Mouse (Mus musculus): ENCODE data around the gene Ppp1r18. TPM values are rescaled to one million over a fixed set of nuclear protein-coding genes. Genes with fewer than 3 reads are reported as not detected.

Gene Ppp1r18
- polyA plus RNA-seq (2016; fragmentation: Nextera tagmentation; extraction: Ambion mirVana): 27.4 and 29.7 TPM in 2 replicates

DNA sequence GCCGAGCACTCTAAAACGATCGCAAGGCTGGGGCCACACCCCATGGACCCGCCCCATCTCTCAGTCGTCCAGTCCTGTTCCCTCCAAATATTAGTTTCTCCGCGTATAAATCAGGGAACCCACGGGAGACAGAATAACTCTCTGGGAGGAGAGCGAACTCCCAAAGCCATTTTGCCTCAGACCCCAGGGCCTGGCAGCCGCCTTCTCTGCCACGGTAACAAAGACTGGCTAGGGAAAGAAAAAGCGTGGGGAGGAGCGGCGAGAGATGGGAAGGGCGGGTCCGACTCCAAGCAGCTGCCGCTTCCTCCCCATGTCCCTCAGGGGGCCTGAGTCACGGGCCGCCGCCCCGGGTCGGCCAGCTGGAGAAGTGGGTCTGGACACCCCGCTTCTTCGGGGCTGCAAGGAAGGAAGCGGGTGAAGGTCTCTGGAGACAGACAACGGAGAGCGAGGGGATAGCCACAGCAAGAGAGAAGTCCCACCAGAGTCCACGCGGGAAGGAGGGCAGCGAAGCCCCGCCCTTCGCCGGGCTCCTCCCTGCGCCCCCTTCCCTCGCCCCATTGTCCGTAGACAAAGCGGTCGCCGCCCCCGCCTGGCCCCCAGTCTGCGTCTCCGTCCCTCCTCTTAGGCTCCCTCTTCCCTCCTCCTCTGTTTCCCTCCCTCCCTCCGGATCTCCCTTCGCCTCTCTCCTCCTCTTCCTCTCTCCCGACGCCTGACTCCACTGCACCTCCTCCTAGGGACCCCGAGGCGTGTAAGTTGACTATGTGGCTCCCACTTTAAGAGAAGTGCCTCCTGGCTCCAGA is at the start of gene Ppp1r18:
Gene Ppp1r18, plus strand, starts transcription at position 113 of the 800 bp plus-strand sequence.
- Histone ChIP-seq H3K27me3 (replicated peaks; ENCODE audit: low read depth, poor library complexity, severe bottlenecking) (no peaks in the 10 kb centered on the region), H3K27ac (replicated peaks) (peak within 1 kb of the TSS; percentile 95), H3K9me3 (no peaks in the 10 kb centered on the region), H3K4me1 (peaks cover 68% of the 10 kb centered on the region), H3K4me3 (peak within 1 kb of the TSS; percentile 63), H3K36me3 (replicated peaks) (peaks cover 35% of the 10 kb centered on the region)
- peak; percentile 91 for DNase-seq (ENCODE audit: low spot score)
- under 1% methylated on average over 48 of the region's 48 CpGs for WGBS

DNA sequence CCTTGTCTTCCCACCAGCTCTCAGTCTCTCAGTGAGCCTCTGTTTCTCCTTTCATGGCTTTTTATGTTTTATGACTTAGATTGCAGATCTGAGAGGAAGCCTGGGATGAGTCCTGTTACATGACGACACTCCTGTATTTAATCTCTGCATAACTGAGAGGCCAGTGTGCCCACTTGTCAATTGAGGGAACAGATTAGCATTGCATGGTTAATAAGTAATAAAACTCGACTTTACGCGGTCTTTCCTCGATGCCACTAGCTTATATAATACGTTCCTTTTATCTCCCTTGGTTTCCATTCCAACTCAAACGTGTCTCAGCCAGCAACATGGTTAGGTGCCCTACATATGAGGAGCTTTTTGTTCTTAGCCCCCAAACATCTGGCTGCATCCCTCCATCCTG is 49.6 kb upstream of the Ppp1r18 start:
- Histone ChIP-seq H3K4me3 (no peak overlapping the region), H3K9me3 (no peaks in the 10 kb centered on the region), H3K27me3 (replicated peaks; ENCODE audit: low read depth, poor library complexity, severe bottlenecking) (peaks cover 19% of the 10 kb centered on the region), H3K27ac (replicated peaks) (no peak overlapping the region), H3K4me1 (peaks cover 33% of the 10 kb centered on the region), H3K36me3 (replicated peaks) (no peaks in the 10 kb centered on the region)
- DNase-seq (ENCODE audit: low spot score): no peak
- 74% methylated on average over 7 of the region's 7 CpGs for WGBS

- no peak for DNase-seq (ENCODE audit: low spot score)
- Histone ChIP-seq H3K36me3 (replicated peaks) (no peaks in the 10 kb centered on the region), H3K9me3 (no peaks in the 10 kb centered on the region), H3K27ac (replicated peaks) (peak overlapping the region; percentile 66; the same call in 1 of the 2 replicates), H3K4me1 (peaks cover 41% of the 10 kb centered on the region), H3K27me3 (replicated peaks; ENCODE audit: low read depth, poor library complexity, severe bottlenecking) (peaks cover 24% of the 10 kb centered on the region), H3K4me3 (no peak overlapping the region; the same call in 1 of the 2 replicates)
- WGBS: 42% methylated on average over 9 of the region's 14 CpGs
Observed at GRCm38 (mm10) chr17:35816686-35817085, 48.7 kb upstream of the Ppp1r18 start.

- DNase-seq (ENCODE audit: low spot score): peak; percentile 68
- H3K36me3 ChIP-seq (replicated peaks): no peaks in the 10 kb centered on the region
- H3K4me3 ChIP-seq: peak overlapping the region; percentile 37; the same call in 1 of the 2 replicates
- no peaks in the 10 kb centered on the region for H3K9me3 ChIP-seq
- peaks cover 30% of the 10 kb centered on the region for H3K27me3 ChIP-seq (replicated peaks; ENCODE audit: low read depth, poor library complexity, severe bottlenecking)
- WGBS: 31% methylated on average over 10 of the region's 10 CpGs
- H3K27ac ChIP-seq (replicated peaks): peak overlapping the region; percentile 66
- H3K4me1 ChIP-seq: peaks cover 47% of the 10 kb centered on the region
Observed at GRCm38 (mm10) chr17:35817226-35817625, 48.2 kb upstream of the Ppp1r18 start.

- Histone ChIP-seq H3K27me3 (replicated peaks; ENCODE audit: low read depth, poor library complexity, severe bottlenecking) (peaks cover 33% of the 10 kb centered on the region), H3K27ac (replicated peaks) (no peak overlapping the region), H3K4me3 (no peak overlapping the region), H3K36me3 (replicated peaks) (peaks cover 10% of the 10 kb centered on the region), H3K9me3 (no peaks in the 10 kb centered on the region), H3K4me1 (peaks cover 56% of the 10 kb centered on the region)
- DNase-seq (ENCODE audit: low spot score): no peak
- 79% methylated on average over 5 of the region's 5 CpGs for WGBS
Observed at GRCm38 (mm10) chr17:35820111-35820510, 45.3 kb upstream of the Ppp1r18 start.

DNA sequence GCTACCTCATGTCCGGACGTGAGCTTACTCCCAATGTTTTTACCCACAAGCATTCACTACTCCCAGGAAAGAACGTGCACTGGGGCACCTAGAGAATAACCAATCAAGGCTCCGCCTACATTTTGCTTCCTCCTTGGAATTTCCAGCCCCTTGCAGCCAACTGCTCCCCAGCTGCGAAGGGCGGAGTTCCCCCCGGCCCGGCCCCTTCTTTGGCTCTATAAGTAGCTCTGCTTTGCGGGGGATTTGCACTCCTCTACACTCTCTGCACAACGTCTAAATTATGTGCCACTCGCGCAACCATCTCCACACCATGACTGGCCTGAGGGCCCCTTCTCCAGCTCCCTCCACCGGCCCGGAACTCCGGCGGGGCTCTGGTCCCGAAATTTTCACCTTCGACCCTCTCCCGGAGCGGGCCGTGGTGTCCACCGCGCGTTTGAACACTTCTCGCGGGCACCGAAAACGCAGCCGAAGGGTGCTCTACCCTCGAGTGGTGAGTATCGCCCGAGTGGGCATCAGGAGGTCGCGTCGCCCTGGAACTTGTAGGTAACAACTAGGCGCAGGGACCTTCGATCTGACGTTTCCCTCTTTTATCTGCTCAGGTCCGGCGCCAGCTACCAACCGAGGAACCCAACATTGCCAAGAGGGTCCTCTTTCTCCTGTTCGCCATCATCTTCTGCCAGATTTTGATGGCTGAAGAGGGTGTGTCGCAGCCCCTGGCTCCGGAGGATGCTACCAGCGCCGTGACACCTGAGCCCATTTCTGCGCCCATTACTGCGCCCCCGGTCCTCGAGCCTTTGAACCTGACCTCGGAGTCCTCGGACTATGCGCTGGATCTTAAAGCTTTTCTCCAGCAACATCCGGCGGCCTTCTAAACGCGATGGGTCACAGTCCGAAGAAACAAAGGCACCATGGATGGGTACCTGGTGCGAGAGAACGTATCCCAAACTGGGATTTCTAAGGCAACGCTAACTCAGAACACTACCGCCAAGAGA is 43.7 kb upstream of the Ppp1r18 start, which contains the start of gene Ier3:
Gene Ier3, plus strand, starts transcription at position 246 of the 992 bp plus-strand sequence.
- peaks cover 33% of the 10 kb centered on the region for H3K27me3 ChIP-seq (replicated peaks; ENCODE audit: low read depth, poor library complexity, severe bottlenecking)
- H3K4me1 ChIP-seq: peaks cover 50% of the 10 kb centered on the region
- WGBS: under 1% methylated on average over 62 of the region's 62 CpGs
- DNase-seq (ENCODE audit: low spot score): peak; percentile 87
- no peaks in the 10 kb centered on the region for H3K9me3 ChIP-seq
- H3K4me3 ChIP-seq: peak within 1 kb of the TSS; percentile 83
- H3K27ac ChIP-seq (replicated peaks): peak within 1 kb of the TSS; percentile 92
- H3K36me3 ChIP-seq (replicated peaks): peaks cover 26% of the 10 kb centered on the region

DNA sequence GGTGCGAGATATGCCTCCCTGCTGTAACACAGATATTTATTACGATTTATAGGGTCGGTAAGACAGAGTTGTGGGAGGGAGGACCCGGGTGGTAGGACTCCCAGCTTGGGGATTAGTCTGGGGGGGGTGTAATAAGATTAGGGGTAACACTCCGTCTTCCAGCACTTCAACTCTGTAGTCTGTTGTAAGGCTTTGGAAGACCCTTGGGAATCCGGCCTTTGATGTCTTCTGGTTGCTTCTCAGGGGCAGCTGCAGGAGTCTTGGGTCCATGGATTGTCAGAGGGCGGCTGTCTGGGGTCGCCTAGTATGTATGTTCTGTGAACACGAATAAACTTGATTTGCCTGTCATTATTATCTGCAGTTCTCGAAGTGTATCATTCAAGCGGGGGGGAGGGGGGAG is 42.8 kb upstream of the Ppp1r18 start:
- H3K27ac ChIP-seq (replicated peaks): peak overlapping the region; percentile 92
- H3K9me3 ChIP-seq: no peaks in the 10 kb centered on the region

DNA sequence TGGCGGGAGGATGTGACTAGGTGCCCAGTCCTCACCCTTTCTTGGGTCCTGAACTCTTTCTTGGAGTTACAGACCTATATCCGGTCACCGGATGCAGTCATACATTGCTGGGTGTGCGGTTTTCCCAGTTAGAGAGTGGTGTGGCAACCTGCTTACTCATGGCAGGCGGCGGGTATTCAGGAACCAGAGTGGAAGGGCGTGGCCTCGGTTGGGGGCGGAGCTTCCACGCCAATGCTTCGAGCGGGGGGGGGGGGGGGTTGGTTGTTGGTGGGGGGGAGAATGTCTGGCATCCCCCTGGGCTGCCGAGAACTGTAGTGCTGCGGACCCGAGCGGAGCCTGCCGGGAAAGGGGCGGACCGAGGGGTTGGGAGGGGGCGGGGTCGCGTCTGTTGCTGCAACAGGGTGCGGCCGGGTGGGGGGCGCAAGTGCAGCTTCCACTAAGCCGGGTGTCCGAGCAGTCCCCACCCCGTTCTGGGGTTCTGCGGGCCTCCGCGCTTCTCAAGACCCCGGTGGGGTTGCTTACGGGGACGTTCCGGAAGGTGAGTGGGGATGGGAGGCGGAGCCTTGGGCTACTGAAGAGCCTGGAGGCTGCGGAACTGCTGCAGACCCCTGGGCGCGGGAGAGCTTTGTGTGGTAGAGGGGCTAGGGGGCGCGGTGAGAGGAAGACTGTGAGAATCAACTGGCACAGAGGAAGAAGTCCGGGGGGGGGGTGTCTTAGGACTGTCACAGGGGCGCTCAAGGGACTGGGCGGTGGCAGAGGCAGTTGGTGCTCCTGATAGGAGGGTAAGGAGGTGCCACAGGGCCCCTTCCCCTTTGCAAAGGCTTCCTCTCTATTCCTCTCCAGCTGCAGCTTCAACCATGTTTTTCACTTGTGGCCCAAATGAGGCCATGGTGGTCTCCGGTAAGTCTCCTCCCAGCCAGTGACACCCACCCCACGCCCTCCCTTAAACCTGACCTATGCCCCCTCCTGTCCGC is 42.1 kb upstream of the Ppp1r18 start, which contains the start of gene Flot1:
Gene Flot1, plus strand, starts transcription at position 267 of the 974 bp plus-strand sequence.
- DNase-seq (ENCODE audit: low spot score): peak; percentile 94
- WGBS: under 1% methylated on average over 47 of the region's 47 CpGs

More for the DNA sequence above, 42.8 kb upstream of the Ppp1r18 start:
- peak overlapping the region; percentile 83 for H3K4me3 ChIP-seq
- no peak for DNase-seq (ENCODE audit: low spot score)
- peaks cover 33% of the 10 kb centered on the region for H3K27me3 ChIP-seq (replicated peaks; ENCODE audit: low read depth, poor library complexity, severe bottlenecking)
- peaks cover 42% of the 10 kb centered on the region for H3K4me1 ChIP-seq
- peaks cover 34% of the 10 kb centered on the region for H3K36me3 ChIP-seq (replicated peaks)
- 3% methylated on average over 11 of the region's 11 CpGs for WGBS

GRCm38 (mm10) chr17:35824402-35824801 is 41.0 kb upstream of the Ppp1r18 start:
- H3K27ac ChIP-seq (replicated peaks): peak overlapping the region; percentile 92; the same call in 1 of the 2 replicates
- peaks cover 29% of the 10 kb centered on the region for H3K27me3 ChIP-seq (replicated peaks; ENCODE audit: low read depth, poor library complexity, severe bottlenecking)
- H3K36me3 ChIP-seq (replicated peaks): peaks cover 44% of the 10 kb centered on the region
- H3K9me3 ChIP-seq: no peaks in the 10 kb centered on the region
- H3K4me3 ChIP-seq: peak overlapping the region; percentile 83
- WGBS: 52% methylated on average over 7 of the region's 7 CpGs
- peak; percentile 41 for DNase-seq (ENCODE audit: low spot score)
- H3K4me1 ChIP-seq: peaks cover 40% of the 10 kb centered on the region

More for the DNA sequence above, 42.1 kb upstream of the Ppp1r18 start, which contains the start of gene Flot1:
- Histone ChIP-seq H3K27ac (replicated peaks) (peak within 1 kb of the TSS; percentile 92), H3K4me3 (peak within 1 kb of the TSS; percentile 83), H3K36me3 (replicated peaks) (peaks cover 41% of the 10 kb centered on the region), H3K27me3 (replicated peaks; ENCODE audit: low read depth, poor library complexity, severe bottlenecking) (peaks cover 33% of the 10 kb centered on the region), H3K9me3 (no peaks in the 10 kb centered on the region), H3K4me1 (peaks cover 40% of the 10 kb centered on the region)

DNA sequence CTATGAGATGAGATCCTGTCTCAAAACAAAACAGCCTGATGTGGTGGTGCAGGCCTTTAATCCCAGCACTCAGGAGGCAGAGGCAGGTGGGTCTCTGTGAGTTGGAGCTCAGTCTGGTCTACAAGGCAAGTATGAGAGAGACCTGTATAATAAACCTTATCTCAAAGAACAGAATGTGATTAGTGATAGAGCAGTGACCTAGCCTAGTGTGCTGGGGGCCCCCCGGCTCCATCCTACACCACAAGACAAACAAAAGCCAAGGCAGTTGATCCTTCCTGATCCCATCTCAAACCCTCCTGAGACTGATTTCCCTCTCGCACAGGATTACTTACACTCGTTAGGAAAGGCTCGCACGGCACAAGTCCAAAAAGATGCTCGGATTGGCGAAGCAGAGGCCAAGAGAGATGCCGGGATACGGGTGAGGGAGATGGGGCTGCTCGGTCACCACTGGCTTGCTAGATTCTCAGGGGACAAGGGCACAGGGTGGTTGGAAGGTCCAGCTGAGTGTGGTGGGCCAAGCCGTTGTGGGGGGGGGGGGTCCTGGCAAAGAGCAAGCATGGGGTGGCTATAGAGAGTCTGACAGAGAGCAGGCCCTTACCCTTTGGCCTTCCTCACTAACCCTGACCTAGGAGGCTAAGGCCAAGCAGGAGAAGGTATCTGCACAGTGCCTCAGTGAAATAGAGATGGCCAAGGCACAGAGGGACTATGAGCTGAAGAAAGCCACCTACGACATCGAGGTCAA is 40.1 kb upstream of the Ppp1r18 start:
- WGBS: 93% methylated on average over 13 of the region's 13 CpGs

More for the DNA sequence above, 40.1 kb upstream of the Ppp1r18 start:
- Histone ChIP-seq H3K36me3 (replicated peaks) (peaks cover 51% of the 10 kb centered on the region), H3K27me3 (replicated peaks; ENCODE audit: low read depth, poor library complexity, severe bottlenecking) (peaks cover 20% of the 10 kb centered on the region), H3K4me1 (peaks cover 49% of the 10 kb centered on the region), H3K27ac (replicated peaks) (no peak overlapping the region), H3K4me3 (peak overlapping the region; percentile 5; the same call in 1 of the 2 replicates), H3K9me3 (no peaks in the 10 kb centered on the region)
- no peak for DNase-seq (ENCODE audit: low spot score)

Measured in embryonic facial prominence, embryonic 10.5 days (tissue).